Mouse (Mus musculus): ENCODE results near the gene Entpd8.

Gene Entpd8

GRCm38 (mm10) chr2:25080076-25080475 is at the start of gene Entpd8:
Gene Entpd8, plus strand, starts transcription at chr2:25080304.
- no peak for DNase-seq (ENCODE audit: low read depth, low spot score)

- DNase-seq (ENCODE audit: low read depth, low spot score) = no peak
These were observed 45.1 kb upstream of the Entpd8 start for GRCm38 (mm10) chr2:25034994-25035393.

GRCm38 (mm10) chr2:25040089-25040488 is 40.0 kb upstream of the Entpd8 start:
- no peak for DNase-seq (ENCODE audit: low read depth, low spot score)

GRCm38 (mm10) chr2:25050921-25051320 is 29.2 kb upstream of the Entpd8 start:
- DNase-seq (ENCODE audit: low read depth, low spot score) = no peak

- DNase-seq (ENCODE audit: low read depth, low spot score) = no peak
These were observed 28.7 kb upstream of the Entpd8 start for GRCm38 (mm10) chr2:25051450-25051849.

GRCm38 (mm10) chr2:25053101-25053500 is 27.0 kb upstream of the Entpd8 start:
- no peak for DNase-seq (ENCODE audit: low read depth, low spot score)

- peak; percentile 83 for DNase-seq (ENCODE audit: low read depth, low spot score)
These were observed 25.7 kb upstream of the Entpd8 start, which contains the start of gene Nsmf for GRCm38 (mm10) chr2:25054221-25055067. Gene Nsmf, plus strand, starts transcription at chr2:25054355.

GRCm38 (mm10) chr2:25055068-25055405 is 25.1 kb upstream of the Entpd8 start:
- DNase-seq (ENCODE audit: low read depth, low spot score) = peak; percentile 29

- DNase-seq (ENCODE audit: low read depth, low spot score) = no peak
These were observed 24.5 kb upstream of the Entpd8 start for GRCm38 (mm10) chr2:25055409-25056155.

GRCm38 (mm10) chr2:25058926-25059325 is 21.2 kb upstream of the Entpd8 start:
- DNase-seq (ENCODE audit: low read depth, low spot score) = no peak

GRCm38 (mm10) chr2:25063523-25063922 is 16.6 kb upstream of the Entpd8 start:
- DNase-seq (ENCODE audit: low read depth, low spot score) = no peak

GRCm38 (mm10) chr2:25064285-25064684 is 15.8 kb upstream of the Entpd8 start:
- no peak for DNase-seq (ENCODE audit: low read depth, low spot score)

GRCm38 (mm10) chr2:25065537-25065936 is 14.6 kb upstream of the Entpd8 start:
- DNase-seq (ENCODE audit: low read depth, low spot score) = no peak

GRCm38 (mm10) chr2:25066552-25066951 is 13.6 kb upstream of the Entpd8 start:
- no peak for DNase-seq (ENCODE audit: low read depth, low spot score)

- DNase-seq (ENCODE audit: low read depth, low spot score) = no peak
These were observed 10.6 kb upstream of the Entpd8 start for GRCm38 (mm10) chr2:25069537-25069936.

GRCm38 (mm10) chr2:25072398-25072797 is 7.7 kb upstream of the Entpd8 start:
- peak; percentile 6 for DNase-seq (ENCODE audit: low read depth, low spot score)

GRCm38 (mm10) chr2:25075506-25075905 is 4.6 kb upstream of the Entpd8 start:
- DNase-seq (ENCODE audit: low read depth, low spot score) = no peak

GRCm38 (mm10) chr2:25078967-25079366 is 1.1 kb upstream of the Entpd8 start:
- DNase-seq (ENCODE audit: low read depth, low spot score) = no peak

GRCm38 (mm10) chr2:25083697-25084096 is 3.6 kb downstream of the Entpd8 start:
- DNase-seq (ENCODE audit: low read depth, low spot score) = peak; percentile 12

GRCm38 (mm10) chr2:25085571-25085970 is 5.5 kb downstream of the Entpd8 start:
- DNase-seq (ENCODE audit: low read depth, low spot score) = no peak

- DNase-seq (ENCODE audit: low read depth, low spot score) = no peak
These were observed 7.7 kb downstream of the Entpd8 start for GRCm38 (mm10) chr2:25087842-25088241.

GRCm38 (mm10) chr2:25088636-25089035 is 8.5 kb downstream of the Entpd8 start:
- peak; percentile 30 for DNase-seq (ENCODE audit: low read depth, low spot score)

- no peak for DNase-seq (ENCODE audit: low read depth, low spot score)
These were observed 14.6 kb downstream of the Entpd8 start for GRCm38 (mm10) chr2:25094785-25095108.

Measured in 3T3-L1 (cell line).